Mouse (Mus musculus) liver, embryonic 14.5 days (tissue): ENCODE measurements around the gene Cfap58.

Experiments
- CTCF ChIP-seq: IDR thresholded peaks from 2 replicates; pipeline ENCODE4 v1.5.1; 2016; ENCODE audit warnings: antibody characterized with exemption, low read depth, control low read depth
- EP300 ChIP-seq: IDR thresholded peaks from 2 replicates; pipeline ENCODE4 v1.6.1; 2016; ENCODE audit warnings: antibody characterized with exemption, low read depth

GRCm38 (mm10) chr19:48063289-48063688 lies 125.8 kb downstream of the Cfap58 start:
- TF ChIP-seq CTCF (no peak), EP300 (no peak)
